Mouse (Mus musculus): ENCODE measurements around the gene Gm13212.
"Not testable (repeated sequence)": the region's sequence is repeated elsewhere in the genome, so short reads cannot be mapped to it uniquely, and the experiment has no call there.

DNA sequence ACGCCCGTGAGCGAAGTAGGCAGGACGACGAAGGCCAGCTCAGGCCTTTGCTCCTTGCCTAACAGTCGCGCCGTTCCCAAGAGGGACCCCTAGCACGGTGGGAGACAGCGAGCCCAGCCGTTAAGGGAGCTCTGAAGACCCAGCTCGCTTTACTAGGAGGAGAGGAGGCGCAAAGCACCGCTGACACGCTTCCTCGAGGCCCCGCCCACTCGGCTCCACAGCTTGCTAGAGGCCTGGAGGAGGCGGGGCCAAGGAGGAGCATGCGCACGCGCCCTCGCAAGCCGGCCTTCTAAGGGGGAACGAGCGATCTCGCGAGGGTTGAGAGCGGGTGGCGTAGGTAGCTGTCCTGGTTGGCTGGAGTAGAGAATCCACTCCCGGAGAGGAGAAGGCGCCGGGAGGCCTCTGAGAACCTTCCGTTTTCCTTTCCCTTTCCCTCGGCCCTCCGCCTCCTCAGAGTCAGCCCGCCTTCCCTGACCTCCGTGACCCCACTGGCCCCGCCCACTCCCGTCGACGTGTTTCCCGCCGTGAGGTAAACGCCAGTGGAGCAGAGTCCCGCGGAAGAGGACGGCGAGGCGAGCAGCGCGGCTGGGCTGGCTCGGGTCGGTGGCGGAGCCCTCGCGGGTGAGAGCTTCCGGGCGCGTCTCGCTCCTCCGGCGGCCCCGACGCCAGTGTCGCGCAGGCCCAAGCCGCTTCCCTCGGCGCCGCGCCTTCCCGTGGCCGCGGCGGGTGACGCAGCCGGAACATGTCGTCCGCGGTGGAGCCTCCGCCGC is 55.6 kb downstream of the Gm13212 start:
- not testable (repeated sequence) for TF ChIP-seq EP300 (optimal IDR thresholded peaks at IDR 0.05); CTCF (IDR thresholded peaks at IDR 0.05; ENCODE audit: low read depth)
